Mouse (Mus musculus) forebrain, postnatal 0 days (tissue): ENCODE results near the gene R3hcc1l. TPM values are rescaled to one million over a fixed set of nuclear protein-coding genes. Genes with fewer than 3 reads are reported as not detected.

Experiments
- ATAC-seq: fragments of 200-750 bp; cut with Nextera tagmentation; 2 replicates; pipeline ENCODE4 v1.8.0; 2017; ENCODE audit warnings: mild to moderate bottlenecking, moderate library complexity
- DNase-seq: peaks from one replicate; pipeline ENCODE4 v3.0.0-alpha.2; 2015
- H3K27ac ChIP-seq: fragments of 300-500 bp; sonication (generic); 2 replicates; pipeline ENCODE4 v1.5.1; 2014; ENCODE audit warnings: low read depth, mild to moderate bottlenecking, antibody characterized with exemption, low read length, moderate library complexity, mixed read lengths
- H3K27me3 ChIP-seq: fragments of 300-500 bp; sonication (generic); 2 replicates; pipeline ENCODE4 v1.6.1; 2014; ENCODE audit warnings: mild to moderate bottlenecking, low read length, mixed read lengths; ENCODE audit not compliant: insufficient read depth
- H3K36me3 ChIP-seq: fragments of 300-500 bp; sonication (generic); 2 replicates; pipeline ENCODE4 v1.6.1; 2014; ENCODE audit warnings: mild to moderate bottlenecking, moderate library complexity; ENCODE audit not compliant: insufficient read depth
- H3K4me1 ChIP-seq: fragments of 300-500 bp; sonication (generic); 2 replicates; pipeline ENCODE4 v1.6.1; 2014; ENCODE audit warnings: antibody characterized with exemption; ENCODE audit not compliant: insufficient read depth
- H3K4me2 ChIP-seq: fragments of 300-500 bp; sonication (generic); 2 replicates; pipeline ENCODE4 v1.6.1; 2014; ENCODE audit warnings: low read depth, mild to moderate bottlenecking, moderate library complexity
- H3K4me3 ChIP-seq: fragments of 300-500 bp; sonication (generic); 2 replicates; pipeline ENCODE4 v1.5.1; 2014; ENCODE audit warnings: low read depth, low read length, mixed read lengths
- H3K9ac ChIP-seq: fragments of 300-500 bp; sonication (generic); 2 replicates; pipeline ENCODE4 v1.6.1; 2014; ENCODE audit warnings: mild to moderate bottlenecking
- H3K9me3 ChIP-seq: fragments of 300-500 bp; sonication (generic); 2 replicates; pipeline ENCODE4 v1.6.1; 2016; ENCODE audit warnings: low read length
- CTCF ChIP-seq: sonication (generic); IDR thresholded peaks from 2 replicates; pipeline ENCODE4 v1.5.1; 2016; ENCODE audit warnings: antibody characterized with exemption, control low read depth, low read depth
- WGBS: fragments of 180-500 bp; shearing (Covaris S2); extraction: QIAGEN DNeasy Blood & Tissue Kit; methylation state at CpG from one replicate; pipeline ENCODE4 v1.1.7; 2014; 5-methylcytosine and 5-hydroxymethylcytosine counted together
- polyA plus RNA-seq: library from polyadenylated mRNA; unstranded; fragments of >200 nt; fragmentation: Nextera tagmentation; extraction: Ambion mirVana; gene quantifications from 2 replicates; pipeline ENCODE4 v1.2.1, GENCODE M21; 2015
- total RNA-seq: library from RNA; depleted of rRNA; stranded (reverse); fragments of >200 nt; gene quantifications from 2 replicates; pipeline ENCODE4 v1.2.3, GENCODE M21; 2014

R3hcc1l gene
- total and polyA plus RNA-seq, 2 experiments from 2014 or later, result 10.7 to 10.9 TPM

- H3K9me3 ChIP-seq, result no peaks in the 10 kb centered on the region
- DNase-seq (no peak), ATAC-seq (no peak)
- H3K36me3 ChIP-seq, result no peaks in the 10 kb centered on the region
- no peak overlapping the region for H3K9ac ChIP-seq
- H3K4me1 ChIP-seq, result 0 out of 2 replicates have a peak, but pooled peaks cover 3% of the 10 kb centered on the region
- TF ChIP-seq CTCF, result no peak
- no peaks in the 10 kb centered on the region for H3K27me3 ChIP-seq
- 48% methylated on average over 2 of the region's 2 CpGs for WGBS
- H3K4me3 ChIP-seq, result no peak overlapping the region
- H3K27ac ChIP-seq, result no peak overlapping the region
- no peak overlapping the region for H3K4me2 ChIP-seq
Observed at GRCm38 (mm10) chr19:42569076-42569475, 50.5 kb downstream of the R3hcc1l start.

GRCm38 (mm10) chr19:42571291-42571690, 52.7 kb downstream of the R3hcc1l start:
- Histone ChIP-seq H3K27ac (no peak overlapping the region), H3K27me3 (no peaks in the 10 kb centered on the region), H3K4me3 (no peak overlapping the region), H3K36me3 (no peaks in the 10 kb centered on the region), H3K9me3 (no peaks in the 10 kb centered on the region), H3K4me1 (0 out of 2 replicates have a peak, but pooled peaks cover 3% of the 10 kb centered on the region), H3K9ac (no peak overlapping the region), H3K4me2 (no peak overlapping the region)
- TF ChIP-seq CTCF, result no peak
- no peak for ATAC-seq
- DNase-seq, result no peak
- WGBS, result 68% methylated on average over 4 of the region's 4 CpGs

- no peaks in the 10 kb centered on the region for H3K9me3 ChIP-seq
- H3K36me3 ChIP-seq, result no peaks in the 10 kb centered on the region
- 85% methylated on average over 2 of the region's 2 CpGs for WGBS
- no peak overlapping the region for H3K27ac ChIP-seq
- no peak overlapping the region for H3K4me3 ChIP-seq
- H3K4me2 ChIP-seq, result no peak overlapping the region
- H3K27me3 ChIP-seq, result no peaks in the 10 kb centered on the region
- DNase-seq, result no peak
- no peak for ATAC-seq
- no peak overlapping the region for H3K9ac ChIP-seq
- no peak for TF ChIP-seq CTCF
- H3K4me1 ChIP-seq, result no peaks in the 10 kb centered on the region
Observed at GRCm38 (mm10) chr19:42575317-42575716, 56.8 kb downstream of the R3hcc1l start.

DNA sequence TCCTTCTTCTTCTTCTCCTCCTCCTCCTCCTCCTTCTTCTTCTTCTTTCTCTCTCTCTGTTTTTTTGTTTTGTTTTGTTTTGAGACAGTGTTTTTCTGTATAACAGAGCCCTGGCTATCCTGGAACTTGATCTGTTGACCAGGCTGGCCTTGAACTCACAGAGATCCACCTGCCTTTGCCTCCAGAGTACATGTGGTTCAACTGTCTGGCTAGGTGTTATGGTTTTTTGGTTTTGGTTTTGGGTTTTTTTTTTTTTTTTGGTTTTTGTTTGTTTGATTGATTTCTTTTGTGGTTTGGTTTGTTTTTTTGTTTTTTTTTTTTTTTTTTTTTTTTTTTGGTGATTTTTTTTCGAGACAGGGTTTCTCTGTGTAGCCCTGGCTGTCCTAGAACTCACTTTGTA, 58.3 kb downstream of the R3hcc1l start:
- no peaks in the 10 kb centered on the region for H3K4me1 ChIP-seq
- H3K4me2 ChIP-seq, result no peak overlapping the region
- no peaks in the 10 kb centered on the region for H3K36me3 ChIP-seq
- H3K27ac ChIP-seq, result no peak overlapping the region
- H3K4me3 ChIP-seq, result no peak overlapping the region
- TF ChIP-seq CTCF, result no peak
- no CpG with 5 or more reads among the region's 1 CpGs for WGBS
- H3K9ac ChIP-seq, result no peak overlapping the region
- no peak for DNase-seq
- no peaks in the 10 kb centered on the region for H3K27me3 ChIP-seq
- H3K9me3 ChIP-seq, result no peaks in the 10 kb centered on the region
- no peak for ATAC-seq

DNA sequence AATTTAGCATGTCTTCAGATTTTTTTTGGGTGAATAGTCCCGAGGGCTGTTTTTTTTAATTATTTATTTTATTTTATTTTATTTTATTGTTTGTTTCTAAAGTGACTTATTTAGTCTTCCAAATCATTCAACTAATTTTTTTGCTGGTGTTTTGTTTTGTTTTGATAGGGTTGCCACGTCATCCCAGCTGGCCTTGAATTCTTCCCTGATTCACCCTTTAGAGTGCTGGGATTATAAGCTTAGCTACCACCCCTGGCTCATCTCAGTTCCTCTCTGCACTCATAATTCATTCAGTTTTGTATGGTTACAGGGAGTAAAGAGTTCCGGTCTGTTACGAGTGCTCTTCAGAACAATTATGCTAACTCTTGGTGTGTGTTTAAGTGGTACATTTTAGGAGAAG, 60.1 kb downstream of the R3hcc1l start:
- DNase-seq (no peak), ATAC-seq (no peak)
- no peak overlapping the region for H3K4me3 ChIP-seq
- H3K9me3 ChIP-seq, result no peaks in the 10 kb centered on the region
- no peak overlapping the region for H3K4me2 ChIP-seq
- no peak overlapping the region for H3K9ac ChIP-seq
- 81% methylated on average over 4 of the region's 4 CpGs for WGBS
- no peaks in the 10 kb centered on the region for H3K4me1 ChIP-seq
- TF ChIP-seq CTCF, result no peak
- no peaks in the 10 kb centered on the region; the same call in 1 of the 2 replicates for H3K36me3 ChIP-seq
- no peak overlapping the region for H3K27ac ChIP-seq
- no peaks in the 10 kb centered on the region for H3K27me3 ChIP-seq

- no peak overlapping the region for H3K4me2 ChIP-seq
- H3K9me3 ChIP-seq, result no peaks in the 10 kb centered on the region
- ATAC-seq (no peak), DNase-seq (no peak)
- no peak for TF ChIP-seq CTCF
- no peak overlapping the region for H3K9ac ChIP-seq
- 52% methylated on average over 4 of the region's 4 CpGs for WGBS
- no peaks in the 10 kb centered on the region for H3K27me3 ChIP-seq
- H3K27ac ChIP-seq, result no peak overlapping the region
- H3K4me3 ChIP-seq, result no peak overlapping the region
- no peaks in the 10 kb centered on the region; the same call in 1 of the 2 replicates for H3K36me3 ChIP-seq
- H3K4me1 ChIP-seq, result no peaks in the 10 kb centered on the region
Observed at GRCm38 (mm10) chr19:42580701-42581100, 62.1 kb downstream of the R3hcc1l start.

- 77% methylated on average over 13 of the region's 13 CpGs for WGBS
Observed at GRCm38 (mm10) chr19:42582811-42583370, 64.3 kb downstream of the R3hcc1l start.

More at GRCm38 (mm10) chr19:42582811-42583370, 64.3 kb downstream of the R3hcc1l start:
- Histone ChIP-seq H3K27ac (no peak overlapping the region), H3K9me3 (no peaks in the 10 kb centered on the region), H3K4me1 (no peaks in the 10 kb centered on the region), H3K4me3 (no peak overlapping the region), H3K27me3 (no peaks in the 10 kb centered on the region), H3K4me2 (no peak overlapping the region), H3K36me3 (no peaks in the 10 kb centered on the region; the same call in 1 of the 2 replicates), H3K9ac (no peak overlapping the region)
- no peak for ATAC-seq
- no peak for DNase-seq
- TF ChIP-seq CTCF, result no peak
